Mouse (Mus musculus): ENCODE measurements around the gene Iqch. TPM values are rescaled to one million over a fixed set of nuclear protein-coding genes. Genes with fewer than 3 reads are reported as not detected.

Gene Iqch
- polyA plus RNA-seq, 1 experiment from 2014 or later: 0.09 TPM

DNA sequence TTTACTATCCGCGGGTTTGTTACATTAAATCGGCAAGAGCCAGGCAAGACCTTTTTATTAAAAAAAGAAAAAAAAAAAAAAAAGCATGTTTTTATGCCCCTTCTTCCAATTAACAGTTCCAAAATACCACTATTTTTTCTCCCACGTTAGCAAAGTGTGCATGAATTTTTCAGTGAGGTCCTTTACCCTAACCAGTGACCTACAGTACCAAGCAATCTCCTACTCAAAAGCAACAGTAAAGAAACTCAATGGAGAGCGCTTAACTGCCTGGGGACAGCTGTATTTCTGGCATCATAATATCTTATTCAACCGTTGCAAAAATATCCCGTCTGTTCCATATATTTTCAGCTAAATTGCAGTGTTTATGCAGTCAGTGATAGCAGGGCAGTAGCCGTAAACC lies 224.1 kb downstream of the Iqch start:
- peak overlapping the region; percentile 66 for H3K4me3 ChIP-seq (ENCODE audit: low read depth, low read length)
- H3K4me2 ChIP-seq (ENCODE audit: low read depth, low read length): peak overlapping the region; percentile 88
- H3K9me3 ChIP-seq (ENCODE audit: low read length): no peaks in the 10 kb centered on the region
- H3K9ac ChIP-seq (replicated peaks): peak overlapping the region; percentile 77
- WGBS (ENCODE audit: insufficient replicate concordance): 17% methylated on average over 8 of the region's 8 CpGs
- H3K36me3 ChIP-seq (replicated peaks; ENCODE audit: insufficient read depth, low read length): no peaks in the 10 kb centered on the region
- ATAC-seq (no peak), DNase-seq (no peak)
- no peaks in the 10 kb centered on the region for H3K27me3 ChIP-seq (ENCODE audit: insufficient read depth, low read length)
- peaks cover 22% of the 10 kb centered on the region for H3K4me1 ChIP-seq (ENCODE audit: insufficient read depth)
- H3K27ac ChIP-seq (ENCODE audit: low read depth): peak overlapping the region; percentile 85
- TF ChIP-seq CTCF (IDR thresholded peaks at IDR 0.05; ENCODE audit: low read depth) (no peak), EP300 (IDR thresholded peaks at IDR 0.05; ENCODE audit: low read depth) (no peak)

DNA sequence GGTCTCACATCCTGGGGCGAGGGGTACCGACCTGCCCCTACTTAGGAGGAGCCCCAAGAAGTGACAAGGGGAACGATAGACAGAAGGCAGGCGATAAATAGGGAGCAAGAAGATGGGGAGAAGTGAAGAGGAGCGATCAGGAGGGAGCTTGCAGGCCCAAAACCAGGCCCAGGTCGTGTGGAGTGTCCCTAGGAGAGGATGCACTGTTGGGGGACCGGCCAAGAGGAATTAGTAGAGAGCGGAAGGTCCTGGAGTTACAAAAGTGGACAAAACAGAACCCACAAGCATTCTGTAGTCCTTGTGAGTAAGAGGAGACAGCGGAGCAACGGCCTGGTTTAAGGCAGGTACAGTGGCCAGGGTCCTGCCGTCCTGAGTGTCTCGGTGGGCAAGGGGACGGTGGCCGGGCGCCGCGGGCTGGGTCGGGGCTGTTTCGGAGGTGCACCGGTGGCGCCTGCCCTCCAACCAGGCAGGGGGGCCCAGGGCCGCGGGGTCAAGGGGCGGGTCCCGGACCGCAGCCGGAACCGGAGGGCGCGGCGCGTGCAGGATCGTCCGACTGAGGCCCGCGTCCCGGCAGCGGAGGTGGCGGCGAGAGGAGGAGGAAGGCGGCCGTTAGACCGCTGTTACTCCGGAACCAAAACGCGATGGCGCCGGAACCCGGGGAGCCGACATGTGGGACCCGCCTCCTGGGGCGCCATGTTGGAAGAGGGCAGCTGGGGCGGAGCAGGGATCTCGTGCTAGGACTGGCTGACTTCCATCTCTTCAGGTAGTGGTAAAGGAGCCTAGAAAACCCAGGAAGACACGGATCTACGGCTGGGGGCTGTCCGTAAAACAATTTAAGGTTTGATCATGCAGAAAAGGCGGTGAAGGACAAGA lies 224.8 kb downstream of the Iqch start, which contains the start of gene Map2k5:
Gene Map2k5 (minus strand): TSS at position 633 of the 873 bp plus-strand sequence.
- Histone ChIP-seq H3K36me3 (replicated peaks; ENCODE audit: insufficient read depth, low read length) (no peaks in the 10 kb centered on the region), H3K4me3 (ENCODE audit: low read depth, low read length) (peak within 1 kb of the TSS; percentile 66), H3K27me3 (ENCODE audit: insufficient read depth, low read length) (no peaks in the 10 kb centered on the region), H3K4me1 (ENCODE audit: insufficient read depth) (peaks cover 22% of the 10 kb centered on the region), H3K9ac (replicated peaks) (peak within 1 kb of the TSS; percentile 77), H3K4me2 (ENCODE audit: low read depth, low read length) (peak within 1 kb of the TSS; percentile 88), H3K9me3 (ENCODE audit: low read length) (no peaks in the 10 kb centered on the region), H3K27ac (ENCODE audit: low read depth) (peak within 1 kb of the TSS; percentile 85)
- DNase-seq: peak; percentile 92
- ATAC-seq: peak; percentile 96
- under 1% methylated on average over 53 of the region's 58 CpGs for WGBS (ENCODE audit: insufficient replicate concordance)
- TF ChIP-seq CTCF (IDR thresholded peaks at IDR 0.05; ENCODE audit: low read depth) (no peak), EP300 (IDR thresholded peaks at IDR 0.05; ENCODE audit: low read depth) (no peak)

DNA sequence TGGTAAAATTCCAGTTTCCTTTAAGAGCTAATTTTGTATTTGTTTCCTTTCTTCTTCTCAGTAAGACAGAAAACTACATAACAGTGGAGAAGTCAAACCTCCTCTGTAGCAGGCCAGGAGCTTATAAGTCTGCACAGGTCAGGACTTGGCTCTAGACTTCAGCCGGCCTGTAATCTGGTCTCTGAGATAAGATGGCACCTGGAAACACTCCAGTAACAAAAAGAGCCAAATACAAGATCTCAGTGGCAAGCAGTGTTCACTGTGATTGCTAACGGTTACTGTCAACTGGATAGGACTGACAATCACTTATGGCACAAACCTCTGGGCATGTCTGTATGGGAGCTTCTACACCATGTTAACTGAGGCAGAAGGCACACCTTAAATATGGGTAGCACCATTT lies 229.0 kb downstream of the Iqch start:
- no peak for ATAC-seq
- 36% methylated on average over 2 of the region's 2 CpGs for WGBS (ENCODE audit: insufficient replicate concordance)

GRCm38 (mm10) chr9:63372541-63372940 lies 229.8 kb downstream of the Iqch start:
- ATAC-seq (no peak), DNase-seq (no peak)
- 84% methylated on average over 8 of the region's 8 CpGs for WGBS (ENCODE audit: insufficient replicate concordance)
- no peaks in the 10 kb centered on the region for H3K9me3 ChIP-seq (ENCODE audit: low read length)
- TF ChIP-seq CTCF (IDR thresholded peaks at IDR 0.05; ENCODE audit: low read depth) (no peak), EP300 (IDR thresholded peaks at IDR 0.05; ENCODE audit: low read depth) (no peak)
- no peak overlapping the region for H3K9ac ChIP-seq (replicated peaks)
- H3K36me3 ChIP-seq (replicated peaks; ENCODE audit: insufficient read depth, low read length): peaks cover 15% of the 10 kb centered on the region
- no peak overlapping the region for H3K27ac ChIP-seq (ENCODE audit: low read depth)
- no peak overlapping the region for H3K4me3 ChIP-seq (ENCODE audit: low read depth, low read length)
- H3K4me2 ChIP-seq (ENCODE audit: low read depth, low read length): no peak overlapping the region
- peaks cover 16% of the 10 kb centered on the region for H3K4me1 ChIP-seq (ENCODE audit: insufficient read depth)
- no peaks in the 10 kb centered on the region for H3K27me3 ChIP-seq (ENCODE audit: insufficient read depth, low read length)

More for the DNA sequence above, 229.0 kb downstream of the Iqch start:
- TF ChIP-seq EP300 (IDR thresholded peaks at IDR 0.05; ENCODE audit: low read depth) (0 out of 2 replicates have a peak, but pooled peaks have one; percentile 20), CTCF (IDR thresholded peaks at IDR 0.05; ENCODE audit: low read depth) (no peak)
- Histone ChIP-seq H3K4me2 (ENCODE audit: low read depth, low read length) (no peak overlapping the region), H3K27ac (ENCODE audit: low read depth) (no peak overlapping the region), H3K4me1 (ENCODE audit: insufficient read depth) (peaks cover 18% of the 10 kb centered on the region), H3K9ac (replicated peaks) (no peak overlapping the region), H3K4me3 (ENCODE audit: low read depth, low read length) (no peak overlapping the region), H3K9me3 (ENCODE audit: low read length) (no peaks in the 10 kb centered on the region), H3K27me3 (ENCODE audit: insufficient read depth, low read length) (no peaks in the 10 kb centered on the region), H3K36me3 (replicated peaks; ENCODE audit: insufficient read depth, low read length) (peaks cover 15% of the 10 kb centered on the region)
- no peak for DNase-seq

Other genes starting within 250 kb of the Iqch start
- 9.1 and 10.3 TPM in 2 replicates for gene Map2k5, start 224.6 kb downstream of the Iqch start, polyA plus RNA-seq (2015; fragmentation: Nextera tagmentation; extraction: Ambion mirVana)
- gene 2300009A05Rik, start 203.2 kb downstream of the Iqch start, polyA plus RNA-seq (2015; fragmentation: Nextera tagmentation; extraction: Ambion mirVana): 54.2 and 55.3 TPM in 2 replicates
- 12.8 and 14.2 TPM in 2 replicates for gene Aagab, start 167 bp upstream of the Iqch start, polyA plus RNA-seq (2015; fragmentation: Nextera tagmentation; extraction: Ambion mirVana)
- 1.9 and 2.1 TPM in 2 replicates for gene Smad3, start 155.5 kb upstream of the Iqch start, polyA plus RNA-seq (2015; fragmentation: Nextera tagmentation; extraction: Ambion mirVana)

Data from liver, postnatal 0 days (tissue).